Mouse (Mus musculus): ENCODE data around the gene Vgll4. TPM values are rescaled to one million over a fixed set of nuclear protein-coding genes. Genes with fewer than 3 reads are reported as not detected.

Gene Vgll4
- polyA plus RNA-seq, 1 experiment = 0.35 TPM

DNA sequence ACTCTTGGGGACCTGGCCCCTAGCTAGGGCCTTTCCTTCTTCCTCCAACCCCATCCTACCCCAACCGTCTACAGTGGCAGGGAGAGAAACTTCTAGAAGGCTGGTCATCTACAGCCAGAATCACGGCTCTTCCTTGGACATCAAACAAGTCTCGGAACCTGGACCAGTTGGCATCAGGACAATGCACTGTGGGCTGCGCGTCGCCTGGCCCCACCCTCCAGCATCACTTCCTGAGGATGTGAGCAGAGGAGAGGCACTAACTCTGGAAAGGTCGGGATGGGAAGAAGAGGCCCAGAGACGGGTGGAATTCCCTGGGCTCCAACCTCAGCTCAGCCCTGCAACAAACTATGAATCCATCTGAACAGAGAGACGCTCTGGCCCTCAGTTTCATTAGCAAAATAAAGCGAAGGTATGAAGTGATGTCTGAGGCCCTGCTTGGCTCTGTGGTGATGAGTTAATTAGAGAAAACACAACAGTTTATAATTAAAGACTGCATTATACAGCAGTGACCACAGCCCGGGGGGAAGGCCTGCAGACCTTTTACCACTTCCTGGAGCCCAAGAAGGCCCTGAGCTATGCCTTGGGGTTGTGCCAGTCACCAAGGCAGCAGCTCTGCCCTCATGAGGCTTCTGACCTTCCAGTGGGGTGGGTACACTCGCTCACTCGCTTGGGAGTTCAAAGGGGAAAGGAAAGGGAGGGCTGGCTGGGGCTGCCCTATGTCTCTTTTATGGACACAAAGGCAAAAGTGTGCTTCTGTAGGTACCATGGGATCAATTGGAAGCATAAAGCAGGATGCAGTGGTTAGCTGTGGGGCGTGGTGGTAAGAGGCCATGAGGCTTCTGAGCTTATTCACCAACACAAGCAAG, 51.8 kb downstream of the Vgll4 start:
- peaks cover 3% of the 10 kb centered on the region for H3K36me3 ChIP-seq (ENCODE audit: control insufficient read depth)
- no peaks in the 10 kb centered on the region for H3K9me3 ChIP-seq (ENCODE audit: control insufficient read depth, low read length)
- TF ChIP-seq GATA1 (IDR thresholded peaks at IDR 0.05; ENCODE audit: low read length) (no peak), TAL1 (IDR thresholded peaks at IDR 0.05; ENCODE audit: low read length) (no peak)
- H3K27me3 ChIP-seq (ENCODE audit: control insufficient read depth) = no peaks in the 10 kb centered on the region
- no peak overlapping the region for H3K4me3 ChIP-seq (replicated peaks)
- peaks cover 54% of the 10 kb centered on the region for H3K4me1 ChIP-seq (ENCODE audit: control insufficient read depth)

DNA sequence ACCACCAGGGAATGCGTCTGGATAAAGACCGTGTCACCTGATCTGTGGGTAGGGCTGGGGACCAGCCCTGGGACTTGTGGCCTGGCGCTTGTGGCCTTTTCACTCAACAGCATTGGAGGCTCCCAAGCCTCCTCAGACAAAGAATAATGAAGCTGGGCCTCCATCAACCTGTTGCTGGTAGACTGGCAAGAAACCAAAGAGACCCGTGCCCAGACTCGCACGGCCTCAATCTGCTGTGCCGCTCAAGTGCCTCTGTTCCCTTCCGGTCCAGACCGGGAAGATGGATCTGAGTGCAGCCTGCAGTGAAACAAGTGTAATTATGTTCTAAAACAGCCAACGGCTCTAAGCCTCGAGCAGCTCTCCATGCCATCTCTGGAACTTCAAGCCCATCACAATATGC, 52.7 kb downstream of the Vgll4 start:
- no peak overlapping the region for H3K4me3 ChIP-seq (replicated peaks)
- peaks cover 54% of the 10 kb centered on the region for H3K4me1 ChIP-seq (ENCODE audit: control insufficient read depth)
- H3K27me3 ChIP-seq (ENCODE audit: control insufficient read depth) = no peaks in the 10 kb centered on the region
- TF ChIP-seq TAL1 (IDR thresholded peaks at IDR 0.05; ENCODE audit: low read length) (no peak), GATA1 (IDR thresholded peaks at IDR 0.05; ENCODE audit: low read length) (no peak)
- peaks cover 3% of the 10 kb centered on the region for H3K36me3 ChIP-seq (ENCODE audit: control insufficient read depth)
- H3K9me3 ChIP-seq (ENCODE audit: control insufficient read depth, low read length) = no peaks in the 10 kb centered on the region

DNA sequence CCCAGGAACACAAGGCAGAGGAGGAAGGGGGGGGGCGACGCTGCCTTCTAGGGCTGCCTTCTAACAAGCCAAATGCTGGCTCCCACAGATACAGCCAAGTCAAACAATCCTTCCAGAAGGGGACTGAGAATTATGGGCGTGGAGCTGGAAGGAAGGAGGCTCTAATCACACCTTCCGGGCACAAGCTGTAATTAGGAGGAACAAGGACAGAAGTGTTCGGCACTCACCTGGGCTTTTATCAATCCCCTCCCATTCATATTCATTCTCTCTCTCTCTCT, 53.1 kb downstream of the Vgll4 start:
- Histone ChIP-seq H3K9me3 (ENCODE audit: control insufficient read depth, low read length) (no peaks in the 10 kb centered on the region), H3K4me3 (replicated peaks) (no peak overlapping the region), H3K36me3 (ENCODE audit: control insufficient read depth) (peaks cover 3% of the 10 kb centered on the region), H3K27me3 (ENCODE audit: control insufficient read depth) (no peaks in the 10 kb centered on the region), H3K4me1 (ENCODE audit: control insufficient read depth) (peaks cover 50% of the 10 kb centered on the region)
- TF ChIP-seq GATA1 (IDR thresholded peaks at IDR 0.05; ENCODE audit: low read length) (no peak), TAL1 (IDR thresholded peaks at IDR 0.05; ENCODE audit: low read length) (no peak)

DNA sequence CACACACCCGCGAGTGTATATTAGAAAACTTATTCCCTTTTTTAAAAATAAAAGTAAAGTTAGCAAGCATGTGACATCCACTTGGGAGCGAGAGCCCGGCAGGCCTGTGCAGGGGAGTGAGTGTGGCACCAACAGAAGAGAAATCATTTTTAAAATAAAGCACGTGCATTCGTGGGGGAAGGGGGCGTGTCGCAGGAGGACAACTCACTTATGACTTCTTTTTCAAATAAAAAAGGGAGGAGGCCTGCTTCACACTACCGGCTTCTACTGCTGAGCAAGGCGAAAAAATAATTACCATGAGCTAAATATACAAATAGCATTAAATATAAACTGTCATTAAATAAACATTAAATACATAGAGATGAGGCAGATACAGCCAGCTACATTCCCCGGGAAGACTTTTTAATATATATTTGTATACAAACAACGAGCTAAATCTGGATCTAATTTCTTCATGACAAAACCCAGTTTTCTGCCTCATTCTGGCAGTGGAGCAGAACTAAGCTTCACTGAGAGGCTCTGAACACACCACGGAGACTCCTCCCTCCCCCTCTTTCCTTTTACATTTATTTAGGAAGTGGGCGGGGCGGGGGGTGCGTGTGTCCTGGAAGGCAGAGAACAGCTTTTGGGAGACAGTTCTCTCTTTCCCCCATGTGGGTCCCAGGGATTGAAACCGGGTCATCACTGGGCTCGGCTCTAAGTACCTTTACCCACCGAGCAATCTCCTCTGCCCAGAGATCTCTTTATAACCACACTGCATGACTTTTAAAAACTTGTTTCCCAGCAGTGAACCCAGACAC, 53.7 kb downstream of the Vgll4 start:
- H3K27me3 ChIP-seq (ENCODE audit: control insufficient read depth) = no peaks in the 10 kb centered on the region
- H3K36me3 ChIP-seq (ENCODE audit: control insufficient read depth) = peaks cover 3% of the 10 kb centered on the region
- no peaks in the 10 kb centered on the region for H3K9me3 ChIP-seq (ENCODE audit: control insufficient read depth, low read length)
- H3K4me3 ChIP-seq (replicated peaks) = no peak overlapping the region
- TF ChIP-seq TAL1 (IDR thresholded peaks at IDR 0.05; ENCODE audit: low read length) (no peak), GATA1 (IDR thresholded peaks at IDR 0.05; ENCODE audit: low read length) (no peak)
- peaks cover 48% of the 10 kb centered on the region for H3K4me1 ChIP-seq (ENCODE audit: control insufficient read depth)

DNA sequence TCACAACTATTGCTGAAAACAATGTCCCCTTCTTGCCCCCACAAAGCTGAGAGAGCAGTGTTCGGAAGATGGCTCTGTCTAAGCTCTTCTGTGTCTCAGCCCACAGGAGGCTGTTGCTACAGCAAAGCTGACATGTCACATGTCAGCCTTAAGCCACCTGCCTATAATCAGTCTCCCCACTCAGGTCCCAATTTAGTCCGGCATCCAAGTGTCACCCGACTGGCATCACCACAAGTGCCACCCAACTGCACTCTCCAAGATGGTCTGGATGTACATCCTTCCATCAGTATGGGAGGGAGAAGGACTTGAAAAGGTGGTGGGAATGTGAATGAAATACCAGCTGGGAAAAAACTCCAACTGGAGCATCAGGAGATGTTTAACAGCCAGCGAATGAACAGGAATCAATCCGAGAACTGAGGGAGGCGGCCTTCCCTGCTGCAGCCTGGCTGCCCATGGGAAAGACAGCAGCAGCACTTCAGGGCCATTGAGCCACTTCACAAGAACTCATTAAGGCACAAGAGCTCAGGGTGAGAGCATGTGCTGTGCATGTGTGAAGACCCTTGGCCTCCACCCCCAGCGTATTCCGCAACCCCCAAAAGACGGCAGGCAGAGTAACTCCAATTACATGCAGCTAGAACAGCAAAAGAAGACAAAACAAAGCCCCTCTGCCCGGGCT, 55.6 kb downstream of the Vgll4 start:
- no peak overlapping the region for H3K4me3 ChIP-seq (replicated peaks)
- H3K27me3 ChIP-seq (ENCODE audit: control insufficient read depth) = no peaks in the 10 kb centered on the region
- no peaks in the 10 kb centered on the region for H3K9me3 ChIP-seq (ENCODE audit: control insufficient read depth, low read length)
- peaks cover 3% of the 10 kb centered on the region for H3K36me3 ChIP-seq (ENCODE audit: control insufficient read depth)
- H3K4me1 ChIP-seq (ENCODE audit: control insufficient read depth) = peaks cover 34% of the 10 kb centered on the region
- TF ChIP-seq TAL1 (IDR thresholded peaks at IDR 0.05; ENCODE audit: low read length) (no peak), GATA1 (IDR thresholded peaks at IDR 0.05; ENCODE audit: low read length) (no peak)

DNA sequence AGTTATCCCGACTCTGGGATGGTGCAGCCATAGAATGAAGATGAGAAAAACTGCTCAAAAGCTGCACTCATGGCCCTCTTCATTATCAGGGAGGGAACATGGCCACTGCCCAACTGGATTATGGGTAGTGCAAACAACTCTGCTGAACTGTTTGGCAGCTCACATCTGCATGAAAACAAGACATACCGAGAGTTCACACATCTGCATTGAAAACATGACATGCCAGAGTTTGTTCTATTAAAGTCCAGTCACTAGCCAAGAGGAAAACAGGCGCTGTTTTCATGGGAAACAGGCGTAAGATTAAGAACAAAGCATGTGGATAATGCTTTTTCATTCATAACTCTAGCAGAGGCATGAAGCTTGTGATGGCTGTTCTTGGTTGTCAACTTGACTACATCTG, 56.7 kb downstream of the Vgll4 start:
- TF ChIP-seq TAL1 (IDR thresholded peaks at IDR 0.05; ENCODE audit: low read length) (no peak), GATA1 (IDR thresholded peaks at IDR 0.05; ENCODE audit: low read length) (no peak)
- H3K4me1 ChIP-seq (ENCODE audit: control insufficient read depth) = peaks cover 23% of the 10 kb centered on the region
- no peaks in the 10 kb centered on the region for H3K36me3 ChIP-seq (ENCODE audit: control insufficient read depth)
- no peaks in the 10 kb centered on the region for H3K27me3 ChIP-seq (ENCODE audit: control insufficient read depth)
- H3K4me3 ChIP-seq (replicated peaks) = no peak overlapping the region
- no peaks in the 10 kb centered on the region for H3K9me3 ChIP-seq (ENCODE audit: control insufficient read depth, low read length)

DNA sequence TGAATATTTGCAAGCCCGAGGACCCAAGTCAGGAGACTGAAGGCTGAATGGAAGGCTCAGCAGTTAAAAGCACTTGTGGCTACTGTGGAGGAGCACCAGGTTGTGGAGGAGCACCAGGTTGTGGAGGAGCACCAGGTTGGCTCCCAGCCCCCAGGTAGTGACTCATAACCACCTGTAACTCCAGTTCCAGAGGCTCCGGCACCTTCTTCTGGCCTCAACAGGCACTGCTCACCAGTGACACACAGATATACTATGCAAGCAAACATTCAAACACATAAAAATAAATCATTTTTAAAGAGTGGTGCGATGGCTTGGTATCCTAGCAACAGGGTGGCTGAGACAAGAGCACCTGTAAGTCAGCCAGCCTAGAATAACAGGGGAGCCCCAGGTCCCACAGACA, 58.3 kb downstream of the Vgll4 start:
- Histone ChIP-seq H3K9me3 (ENCODE audit: control insufficient read depth, low read length) (no peaks in the 10 kb centered on the region), H3K27me3 (ENCODE audit: control insufficient read depth) (no peaks in the 10 kb centered on the region), H3K36me3 (ENCODE audit: control insufficient read depth) (no peaks in the 10 kb centered on the region), H3K4me3 (replicated peaks) (no peak overlapping the region), H3K4me1 (ENCODE audit: control insufficient read depth) (peaks cover 20% of the 10 kb centered on the region)
- TF ChIP-seq TAL1 (IDR thresholded peaks at IDR 0.05; ENCODE audit: low read length) (no peak), GATA1 (IDR thresholded peaks at IDR 0.05; ENCODE audit: low read length) (no peak)

DNA sequence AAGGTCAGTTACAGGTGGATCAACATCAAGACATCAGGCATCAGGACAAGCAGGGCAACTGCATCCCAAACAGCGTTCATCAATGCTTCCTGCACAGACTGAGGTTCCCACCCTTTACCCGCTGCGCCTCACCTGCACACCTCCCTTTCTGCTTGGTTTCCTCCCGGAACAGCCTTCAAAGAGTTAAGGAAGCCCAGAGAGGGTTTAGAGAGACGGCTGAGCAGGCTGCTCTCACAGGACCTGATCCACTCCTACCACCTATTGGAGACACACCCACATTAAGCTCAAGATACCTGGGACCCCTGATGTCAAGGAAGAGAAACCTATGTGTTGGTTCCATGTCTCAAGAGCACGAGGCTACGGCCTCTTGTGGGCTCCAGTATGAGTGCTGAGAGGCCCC, 60.0 kb downstream of the Vgll4 start:
- H3K9me3 ChIP-seq (ENCODE audit: control insufficient read depth, low read length) = no peaks in the 10 kb centered on the region
- peaks cover 28% of the 10 kb centered on the region for H3K4me1 ChIP-seq (ENCODE audit: control insufficient read depth)
- H3K4me3 ChIP-seq (replicated peaks) = no peak overlapping the region
- no peak for TF ChIP-seq TAL1 (IDR thresholded peaks at IDR 0.05; ENCODE audit: low read length)
- no peak for TF ChIP-seq GATA1 (IDR thresholded peaks at IDR 0.05; ENCODE audit: low read length)
- no peaks in the 10 kb centered on the region for H3K36me3 ChIP-seq (ENCODE audit: control insufficient read depth)
- no peaks in the 10 kb centered on the region for H3K27me3 ChIP-seq (ENCODE audit: control insufficient read depth)

DNA sequence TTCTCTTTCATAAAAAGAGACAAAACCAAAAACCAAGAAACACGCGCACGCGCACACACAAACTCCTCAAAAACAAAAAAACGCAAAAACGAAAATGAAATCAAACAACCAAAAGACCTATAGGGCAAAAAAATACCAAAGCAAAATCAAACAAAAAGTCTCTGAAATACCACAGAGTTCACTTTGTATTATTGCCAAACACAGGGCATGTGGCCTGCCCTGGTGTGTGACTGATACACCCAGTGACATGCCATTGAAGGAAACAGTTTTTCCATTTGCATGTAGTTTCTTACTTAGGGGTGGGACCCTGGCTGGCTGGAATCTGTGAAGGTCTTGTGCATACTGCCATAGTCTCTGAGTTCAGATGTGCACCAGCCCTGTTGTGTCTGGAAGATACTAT, 62.3 kb downstream of the Vgll4 start:
- TF ChIP-seq TAL1 (IDR thresholded peaks at IDR 0.05; ENCODE audit: low read length) (no peak), GATA1 (IDR thresholded peaks at IDR 0.05; ENCODE audit: low read length) (no peak)
- H3K9me3 ChIP-seq (ENCODE audit: control insufficient read depth, low read length) = no peaks in the 10 kb centered on the region
- H3K36me3 ChIP-seq (ENCODE audit: control insufficient read depth) = peaks cover 2% of the 10 kb centered on the region; the same call in 1 of the 2 replicates
- H3K4me3 ChIP-seq (replicated peaks) = no peak overlapping the region
- H3K4me1 ChIP-seq (ENCODE audit: control insufficient read depth) = peaks cover 45% of the 10 kb centered on the region
- H3K27me3 ChIP-seq (ENCODE audit: control insufficient read depth) = no peaks in the 10 kb centered on the region

Measured in erythroblast, embryonic 14.5 days (primary cell).